Mouse (Mus musculus): ENCODE measurements around the gene Siva1.

Siva1 gene

GRCm38 (mm10) chr12:112623742-112624141 is 20.7 kb upstream of the Siva1 start:
- no peak for DNase-seq (ENCODE audit: low read depth, low spot score)

GRCm38 (mm10) chr12:112625700-112626099 is 18.8 kb upstream of the Siva1 start:
- DNase-seq (ENCODE audit: low read depth, low spot score), result no peak

GRCm38 (mm10) chr12:112626455-112626854 is 18.0 kb upstream of the Siva1 start:
- DNase-seq (ENCODE audit: low read depth, low spot score), result no peak

DNA sequence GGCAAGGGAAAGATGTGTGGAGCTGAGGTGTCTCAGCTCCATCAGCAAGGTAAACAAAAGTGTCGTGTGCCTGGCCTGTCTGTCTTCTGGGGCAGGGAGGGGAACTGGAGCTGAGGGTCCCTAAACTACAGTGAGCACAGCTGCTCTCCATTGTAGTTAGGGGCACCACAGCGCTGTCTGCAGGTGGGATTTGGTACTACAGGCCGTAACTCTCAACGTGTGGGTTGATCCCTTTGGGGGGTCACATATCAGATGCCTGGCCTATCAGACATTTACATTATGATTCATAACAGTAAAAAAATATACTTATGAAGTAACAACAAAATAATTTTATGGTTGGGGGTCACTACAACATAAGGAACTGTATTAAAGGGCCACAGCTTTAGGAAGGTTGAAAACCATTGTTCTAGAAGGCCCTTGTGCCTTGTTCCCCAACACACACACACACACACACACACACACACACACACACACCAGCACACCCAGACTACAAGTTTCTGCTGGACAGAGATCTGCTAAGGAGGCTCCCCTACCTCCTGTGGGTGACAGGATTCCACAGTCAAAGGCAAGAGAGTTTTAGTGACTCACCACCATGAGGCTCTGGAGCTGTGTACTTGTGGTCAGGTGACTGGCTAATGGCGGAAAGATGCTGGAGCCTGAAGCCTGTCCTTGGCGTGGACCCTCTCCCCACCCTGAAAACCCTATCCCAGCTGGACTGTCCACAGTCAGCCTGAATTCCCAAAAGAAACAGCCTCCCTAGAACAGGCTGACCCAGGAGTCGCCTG is 17.2 kb upstream of the Siva1 start:
- DNase-seq (ENCODE audit: low read depth, low spot score), result no peak

- no peak for DNase-seq (ENCODE audit: low read depth, low spot score)
Measured at GRCm38 (mm10) chr12:112628197-112628596, 16.3 kb upstream of the Siva1 start.

- DNase-seq (ENCODE audit: low read depth, low spot score), result no peak
Measured at GRCm38 (mm10) chr12:112628928-112629721, 15.4 kb upstream of the Siva1 start.

DNA sequence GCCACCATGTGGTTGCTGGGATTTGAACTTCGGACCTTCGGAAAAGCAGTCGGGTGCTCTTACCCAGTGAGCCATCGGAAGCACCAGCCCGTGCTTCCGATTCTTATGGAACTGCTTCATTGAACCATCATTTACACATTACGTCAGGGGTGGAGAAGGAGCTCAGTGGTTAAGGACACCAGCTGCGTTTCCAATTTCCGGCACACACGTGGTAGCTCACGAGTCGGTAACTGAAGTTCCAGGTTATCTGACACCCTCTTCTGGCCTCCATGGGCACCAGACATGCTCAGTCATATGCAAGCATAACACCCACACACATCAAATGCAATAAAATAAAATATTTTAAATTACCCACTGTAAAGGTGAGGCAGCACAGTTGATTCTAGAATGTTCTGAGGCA is 14.4 kb upstream of the Siva1 start:
- DNase-seq (ENCODE audit: low read depth, low spot score), result no peak

GRCm38 (mm10) chr12:112630796-112631195 is 13.7 kb upstream of the Siva1 start:
- no peak for DNase-seq (ENCODE audit: low read depth, low spot score)

- DNase-seq (ENCODE audit: low read depth, low spot score), result no peak
Measured at GRCm38 (mm10) chr12:112631472-112631871, 13.0 kb upstream of the Siva1 start.

DNA sequence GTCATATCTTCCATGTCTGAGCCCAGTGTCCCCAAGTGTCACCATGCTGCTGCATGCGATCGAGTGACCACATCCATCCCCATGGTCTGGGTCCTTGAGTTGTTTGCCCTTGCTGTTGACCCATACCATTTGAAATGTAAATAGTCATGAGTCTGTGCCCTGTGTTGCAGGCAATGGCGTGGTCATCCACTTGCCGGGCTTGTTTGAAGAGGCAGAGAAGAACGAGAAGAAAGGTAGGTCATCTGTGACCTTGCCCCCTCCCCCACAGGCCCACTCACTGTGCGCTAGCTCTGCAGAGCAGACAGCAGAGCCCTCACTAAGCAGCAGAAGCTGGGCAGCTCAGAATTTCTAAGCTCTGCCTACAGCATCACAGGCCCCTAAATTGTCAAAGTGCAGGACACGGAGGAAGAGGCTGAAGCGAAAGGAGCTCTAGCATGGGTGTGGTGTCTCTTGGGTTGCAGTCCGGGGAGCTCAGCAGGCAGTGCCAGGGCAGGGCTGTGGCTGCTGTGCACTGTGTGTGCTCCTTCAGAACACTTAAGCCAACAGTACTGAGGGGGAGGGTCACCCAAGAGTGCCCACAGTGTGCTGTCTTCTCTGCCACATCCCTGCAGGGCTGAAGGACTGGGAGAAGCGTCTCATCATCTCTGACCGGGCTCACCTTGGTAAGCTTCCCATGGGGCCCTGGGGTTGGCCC is 12.2 kb upstream of the Siva1 start:
- DNase-seq (ENCODE audit: low read depth, low spot score), result no peak

DNA sequence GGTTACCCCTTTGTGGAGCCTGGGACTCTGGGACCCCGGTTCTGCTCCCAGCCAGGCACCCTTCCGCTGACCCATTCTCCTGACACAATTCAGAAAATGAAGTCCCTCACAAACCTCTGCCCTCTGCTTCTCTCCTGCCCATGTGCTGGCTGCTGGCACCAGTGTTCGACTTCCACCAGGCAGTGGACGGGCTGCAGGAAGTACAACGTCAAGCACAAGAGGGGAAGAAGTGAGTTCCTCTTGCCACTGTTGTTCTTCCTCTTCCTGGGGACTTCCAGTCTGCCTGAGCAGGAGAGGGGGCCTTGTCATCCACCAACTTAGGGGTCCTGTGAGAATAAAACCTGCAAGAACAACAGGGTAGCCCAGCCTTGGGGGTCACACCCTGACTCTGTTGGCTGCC is 11.6 kb upstream of the Siva1 start:
- DNase-seq (ENCODE audit: low read depth, low spot score), result no peak

DNA sequence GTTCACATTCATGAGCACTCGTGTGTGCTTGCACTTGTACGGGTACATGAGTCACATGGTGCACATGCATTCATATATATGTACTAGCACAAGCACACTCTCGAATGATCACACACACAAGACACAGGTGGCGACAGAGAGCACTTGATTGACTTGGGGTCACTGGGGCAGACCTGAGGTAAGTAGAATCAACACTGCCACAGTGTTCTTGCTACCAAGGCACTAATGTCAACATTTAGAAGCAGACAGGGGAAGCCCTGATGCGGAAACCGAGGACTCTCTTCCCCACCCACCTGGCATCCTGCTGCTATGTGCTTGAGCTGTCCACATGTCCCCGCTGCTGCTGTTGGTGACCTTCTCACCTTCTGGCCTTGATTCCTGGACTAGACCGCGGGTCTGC is 10.8 kb upstream of the Siva1 start:
- DNase-seq (ENCODE audit: low read depth, low spot score), result no peak

- no peak for DNase-seq (ENCODE audit: low read depth, low spot score)
Measured at GRCm38 (mm10) chr12:112639526-112639925, 5.0 kb upstream of the Siva1 start.

DNA sequence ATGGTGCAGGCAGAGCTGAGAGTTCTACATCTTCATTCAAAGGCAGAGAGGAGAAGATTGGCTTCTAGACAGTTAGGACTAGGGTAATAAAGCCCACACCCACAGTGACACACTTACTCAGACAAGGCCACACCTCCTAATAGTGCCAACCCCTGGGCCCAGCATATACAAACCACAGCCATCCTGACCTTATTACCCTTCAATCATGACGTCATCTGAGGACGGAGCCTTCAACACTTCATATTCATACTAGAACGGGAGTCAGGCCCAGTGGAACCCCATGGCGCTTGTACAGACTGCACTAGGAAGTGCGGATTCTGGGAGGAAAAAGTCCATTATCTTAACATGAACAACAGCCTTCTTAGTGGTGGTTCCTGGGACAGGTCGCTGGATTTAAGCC is 1.4 kb upstream of the Siva1 start:
- no peak for DNase-seq (ENCODE audit: low read depth, low spot score)

DNA sequence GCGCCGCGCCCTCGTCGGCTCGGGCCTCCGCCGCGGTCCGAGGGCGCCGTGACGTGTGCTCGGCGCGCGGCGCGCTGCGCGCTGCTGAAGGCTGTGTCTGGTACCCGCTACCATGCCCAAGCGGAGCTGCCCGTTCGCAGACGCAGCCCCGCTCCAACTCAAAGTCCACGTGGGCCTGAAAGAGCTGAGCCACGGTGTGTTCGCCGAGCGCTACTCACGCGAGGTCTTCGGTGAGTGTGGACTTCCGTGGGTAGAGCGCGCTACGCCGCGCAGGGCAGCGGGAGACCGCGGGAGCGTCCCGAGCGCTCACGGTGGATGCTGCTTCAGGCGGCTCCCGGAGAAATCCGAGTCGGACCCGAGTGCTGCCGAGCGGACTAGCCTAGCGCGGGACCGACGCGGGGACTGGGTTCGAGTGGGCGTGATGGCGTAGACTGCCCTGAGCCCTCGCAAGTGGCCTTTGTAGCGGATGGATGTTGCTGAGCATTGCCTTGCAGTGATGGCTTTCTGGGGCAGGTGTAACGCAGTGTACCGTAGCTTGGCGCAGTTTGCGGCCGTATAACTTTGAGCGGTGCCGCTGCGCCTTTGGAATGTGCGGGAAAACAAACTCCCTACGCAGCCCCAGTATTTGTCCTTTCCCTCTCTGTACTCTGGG is 502 bp downstream of the Siva1 start:
- DNase-seq (ENCODE audit: low read depth, low spot score), result no peak

GRCm38 (mm10) chr12:112646139-112646538 is 1.7 kb downstream of the Siva1 start:
- no peak for DNase-seq (ENCODE audit: low read depth, low spot score)

GRCm38 (mm10) chr12:112648081-112648480 is 3.6 kb downstream of the Siva1 start:
- DNase-seq (ENCODE audit: low read depth, low spot score), result no peak

DNA sequence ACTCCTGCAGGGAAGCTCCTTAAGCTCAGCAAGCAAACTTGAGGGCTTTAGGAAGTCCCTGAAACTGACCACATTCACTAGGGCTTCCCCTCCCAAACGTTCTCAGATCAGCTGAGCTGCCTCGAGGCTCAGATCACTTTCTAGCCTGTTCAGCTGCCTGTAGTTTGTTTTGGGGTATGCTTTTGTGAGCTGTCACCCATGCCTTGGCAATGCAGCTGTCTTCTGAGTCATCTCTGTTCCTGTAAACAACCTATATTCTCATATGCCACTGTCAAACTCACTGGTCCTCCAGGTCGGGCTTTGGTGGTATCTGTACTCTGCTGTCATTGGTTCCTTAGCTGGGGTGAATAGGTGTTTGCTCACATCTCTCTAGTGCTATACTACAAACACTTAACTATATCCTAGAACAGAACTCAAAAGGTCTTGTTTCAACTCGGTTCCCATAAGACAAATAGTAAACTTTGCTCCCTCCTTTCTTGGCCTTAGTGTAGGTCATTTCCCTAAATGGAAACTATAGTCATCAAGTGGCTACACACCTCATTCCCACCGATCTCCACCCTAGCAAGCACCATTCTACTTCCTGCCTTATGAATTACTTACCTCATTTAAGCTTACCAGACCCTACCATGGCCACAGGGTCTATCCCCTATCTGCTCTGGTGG is 7.4 kb downstream of the Siva1 start:
- DNase-seq (ENCODE audit: low read depth, low spot score), result no peak

GRCm38 (mm10) chr12:112653157-112653824 is 8.8 kb downstream of the Siva1 start:
- DNase-seq (ENCODE audit: low read depth, low spot score), result peak; percentile 73

GRCm38 (mm10) chr12:112654076-112654475 is 9.6 kb downstream of the Siva1 start:
- no peak for DNase-seq (ENCODE audit: low read depth, low spot score)

DNA sequence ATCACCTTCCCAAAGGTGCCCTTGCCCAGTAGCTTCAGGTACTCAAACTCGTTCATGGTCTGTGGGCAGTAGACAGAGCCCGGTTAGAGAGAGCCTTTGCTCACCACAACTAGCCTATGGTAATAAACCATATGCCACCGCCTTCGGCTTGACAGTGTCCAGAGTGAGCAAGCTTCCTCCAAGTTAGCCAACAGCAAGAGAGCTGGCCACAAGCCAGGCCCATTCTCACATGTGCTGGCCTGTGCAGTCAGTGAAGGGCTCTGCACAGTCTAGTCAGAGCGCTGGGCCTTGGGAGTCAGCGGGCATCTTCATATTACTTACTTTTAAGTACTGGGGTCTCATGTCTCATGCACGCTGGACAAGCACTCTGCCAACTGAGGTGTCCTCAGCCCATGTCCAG is 14.1 kb downstream of the Siva1 start:
- no peak for DNase-seq (ENCODE audit: low read depth, low spot score)
